Comparison of ENCODE assay signal across 32 mouse cellular contexts in the genomic region with DNA sequence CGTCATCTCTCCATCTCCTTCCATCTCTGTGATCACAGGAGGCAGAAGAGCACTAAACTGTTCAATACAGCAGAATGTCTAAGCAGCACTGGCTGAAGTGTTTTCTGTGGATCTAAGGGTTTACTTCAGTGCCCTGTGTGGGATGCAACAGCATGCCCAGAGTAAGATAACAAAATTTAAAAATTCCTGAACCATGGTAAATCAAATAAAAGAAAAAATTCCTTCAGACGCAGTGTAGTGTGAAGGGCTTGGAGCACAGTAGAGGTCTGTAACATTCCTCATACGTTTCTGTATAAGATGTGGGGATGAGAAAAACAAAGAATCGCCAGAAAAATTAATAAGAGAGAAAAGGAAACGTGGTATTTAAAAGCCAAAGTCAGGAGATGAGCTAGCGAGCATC.
"Had no signal": no experiment of that assay in that cellular context is flagged by ENCODE, and none has a peak within 500 bp of the region (broad histone marks: within the 10 kb centered on the region; RNA-seq: fewer than 3 reads in every experiment).

No protein-coding gene starts in this region.

- H3K4me3 ChIP-seq: heart, adult 2 months; heart, embryonic 10.5 days; heart, embryonic 12.5 days; heart, embryonic 13.5 days; heart, embryonic 15.5 days; hindbrain, embryonic 10.5 days; hindbrain, embryonic 12.5 days; hindbrain, embryonic 13.5 days; hindbrain, embryonic 15.5 days; intestine, embryonic 15.5 days; layer of hippocampus, adult 2 months; left cerebral cortex, adult 2 months had no signal

- H3K9me3 ChIP-seq: heart, embryonic 10.5 days; heart, embryonic 12.5 days; heart, embryonic 13.5 days; heart, embryonic 15.5 days; hindbrain, embryonic 10.5 days; hindbrain, embryonic 12.5 days; hindbrain, embryonic 13.5 days; hindbrain, embryonic 15.5 days; intestine, embryonic 15.5 days had no signal

- ATAC-seq: hindbrain, embryonic 16.5 days; hindbrain, postnatal 0 days; inflammation-experienced regulatory T-cells, adult 6 months; intestine, embryonic 15.5 days; intestine, embryonic 16.5 days; intestine, postnatal 0 days had no signal

- H3K36me3 ChIP-seq: heart, embryonic 10.5 days; heart, embryonic 12.5 days; heart, embryonic 13.5 days; heart, embryonic 15.5 days; hindbrain, embryonic 10.5 days; hindbrain, embryonic 12.5 days; hindbrain, embryonic 13.5 days; hindbrain, embryonic 15.5 days; intestine, embryonic 15.5 days had no signal

- DNase-seq: heart, adult 2 months; heart, postnatal 10 days; heart, postnatal 14 days; heart, postnatal 36 days; heart, postnatal 4 days; kidney, adult 11 months; kidney, adult 2 months; kidney, adult 8-10 months; kidney, adult 9 months; kidney, postnatal 10 days; kidney, postnatal 14 days; kidney, postnatal 4 days; layer of hippocampus, adult 9-11 months; layer of hippocampus, postnatal 36 days had no signal

- H3K27ac ChIP-seq: heart, adult 2 months; heart, embryonic 10.5 days; heart, embryonic 13.5 days; heart, embryonic 15.5 days; hindbrain, embryonic 10.5 days; hindbrain, embryonic 12.5 days; hindbrain, embryonic 13.5 days; hindbrain, embryonic 14.5 days; hindbrain, embryonic 15.5 days; hindbrain, postnatal 0 days; intestine, embryonic 15.5 days; layer of hippocampus, adult 2 months; left cerebral cortex, adult 2 months had no signal

- H3K4me2 ChIP-seq: heart, embryonic 11.5 days; heart, embryonic 12.5 days; heart, embryonic 13.5 days; heart, embryonic 15.5 days; hindbrain, embryonic 12.5 days; hindbrain, embryonic 13.5 days; hindbrain, embryonic 14.5 days; hindbrain, embryonic 15.5 days; intestine, embryonic 15.5 days had no signal

- H3K4me1 ChIP-seq: heart, embryonic 12.5 days; heart, embryonic 15.5 days; hindbrain, embryonic 10.5 days; hindbrain, embryonic 12.5 days; hindbrain, embryonic 13.5 days; hindbrain, embryonic 15.5 days; intestine, embryonic 15.5 days had no signal

- H3K9ac ChIP-seq: heart, embryonic 12.5 days; heart, embryonic 13.5 days; heart, embryonic 15.5 days; hindbrain, embryonic 12.5 days; hindbrain, embryonic 13.5 days; hindbrain, embryonic 14.5 days; hindbrain, embryonic 15.5 days; intestine, embryonic 15.5 days had no signal

- H3K27me3 ChIP-seq: heart, embryonic 12.5 days; heart, embryonic 13.5 days; heart, embryonic 15.5 days; hindbrain, embryonic 12.5 days; hindbrain, embryonic 13.5 days; hindbrain, embryonic 15.5 days; intestine, embryonic 15.5 days had no signal
